Mouse (Mus musculus) layer of hippocampus, adult 18-20 months (tissue): ENCODE measurements around the gene Cnst. TPM values are rescaled to one million over a fixed set of nuclear protein-coding genes. Genes with fewer than 3 reads are reported as not detected.
"Not testable (repeated sequence)": the region's sequence is repeated elsewhere in the genome, so short reads cannot be mapped to it uniquely, and the experiment has no call there.

Experiments used
- DNase-seq, 2 experiments: peaks; one replicate each; pipeline ENCODE4 v3.0.0; 2022; ENCODE audit warnings: low spot score in 2 of 2
- total RNA-seq, 2 experiments: library from RNA; stranded (reverse); gene quantifications; 2 replicates each; pipeline ENCODE4 v1.2.3; 2021

Gene Cnst
- total RNA-seq, 2 experiments from 2014 or later = 32.4 to 33.2 TPM

GRCm38 (mm10) chr1:179642726-179643125, 96.6 kb downstream of the Cnst start:
- no peak for DNase-seq

- DNase-seq = no peak
Observed at GRCm38 (mm10) chr1:179644151-179644550, 98.0 kb downstream of the Cnst start.

GRCm38 (mm10) chr1:179645101-179645979, 99.2 kb downstream of the Cnst start:
- DNase-seq = peak; percentile 86 to 92

GRCm38 (mm10) chr1:179645980-179646268, 99.8 kb downstream of the Cnst start:
- no peak for DNase-seq

GRCm38 (mm10) chr1:179648678-179649077, 102.5 kb downstream of the Cnst start:
- not testable (repeated sequence) for DNase-seq

- DNase-seq = no peak
Observed at GRCm38 (mm10) chr1:179649324-179649723, 103.2 kb downstream of the Cnst start.

GRCm38 (mm10) chr1:179650284-179650683, 104.1 kb downstream of the Cnst start:
- DNase-seq = no peak

- DNase-seq = no peak
Observed at GRCm38 (mm10) chr1:179651224-179651623, 105.1 kb downstream of the Cnst start.

GRCm38 (mm10) chr1:179663065-179663464, 116.9 kb downstream of the Cnst start:
- DNase-seq = peak in 1 of 2 experiments; percentile 30

- DNase-seq = no peak
Observed at GRCm38 (mm10) chr1:179664309-179664930, 118.2 kb downstream of the Cnst start.

GRCm38 (mm10) chr1:179666971-179667370, 120.8 kb downstream of the Cnst start:
- DNase-seq = no peak

GRCm38 (mm10) chr1:179667450-179667849, 121.3 kb downstream of the Cnst start:
- DNase-seq = no peak

GRCm38 (mm10) chr1:179668013-179668805, 122.0 kb downstream of the Cnst start, which contains the start of gene Sccpdh:
Gene Sccpdh (plus strand): TSS chr1:179668210.
- DNase-seq = peak; percentile 69 to 78

- DNase-seq = no peak
Observed at GRCm38 (mm10) chr1:179668836-179669537, 122.8 kb downstream of the Cnst start.

- DNase-seq = no peak
Observed at GRCm38 (mm10) chr1:179674355-179674754, 128.2 kb downstream of the Cnst start.

GRCm38 (mm10) chr1:179677031-179677430, 130.9 kb downstream of the Cnst start:
- DNase-seq = no peak

Other genes starting within 250 kb of the Cnst start
- 10 to 100 TPM; 22.4 TPM for gene Smyd3, start 28.3 kb upstream of the Cnst start, total RNA-seq
- gene Tfb2m, start 103 bp upstream of the Cnst start, total RNA-seq = 10 to 100 TPM; 23.3 to 28.7 TPM
- gene Sccpdh, start 121.8 kb downstream of the Cnst start, total RNA-seq = 10 to 100 TPM; 57.6 to 62.7 TPM
- gene Kif28, start 198.9 kb downstream of the Cnst start, total RNA-seq = under 1 TPM; 0.15 to 0.43 TPM